Mouse (Mus musculus) thymus, adult 2 months (tissue): ENCODE results near the gene Zfp507.

ENCODE experiments used
- CTCF ChIP-seq: fragments of 200-500 bp; IDR thresholded peaks from 2 replicates; pipeline ENCODE4 v1.5.1; 2012; ENCODE audit warnings: mild to moderate bottlenecking, control low read depth, low read length, moderate library complexity, borderline replicate concordance; ENCODE audit not compliant: control insufficient read depth, poor library complexity, insufficient read depth; ENCODE audit errors: extremely low read depth
- POLR2A ChIP-seq: fragments of 200-500 bp; IDR thresholded peaks from 2 replicates; pipeline ENCODE4 v1.6.1; 2012; ENCODE audit warnings: mild to moderate bottlenecking, low read length, control low read depth, moderate library complexity; ENCODE audit not compliant: control insufficient read depth, poor library complexity, insufficient read depth; ENCODE audit errors: extremely low read depth

DNA sequence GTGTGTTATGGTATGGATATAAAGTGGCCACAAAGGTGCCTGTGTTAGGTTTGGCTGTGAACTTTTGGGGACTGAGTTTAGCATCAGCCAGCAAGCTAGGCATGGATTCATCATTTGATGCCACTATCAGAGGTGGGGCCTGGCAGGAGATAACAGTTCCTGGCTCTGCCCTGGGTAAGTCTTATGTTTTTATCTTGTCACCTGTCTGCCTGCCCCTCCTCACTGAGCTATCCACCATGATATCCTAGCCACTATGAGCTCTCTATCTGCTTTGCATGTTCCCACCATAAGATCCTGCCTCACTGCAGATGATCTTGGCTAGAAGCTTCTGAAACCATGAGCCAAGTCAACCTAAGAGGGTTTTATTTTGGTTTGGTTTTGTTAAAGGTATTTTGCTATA, 31.7 kb downstream of the Zfp507 start:
- no peak for TF ChIP-seq POLR2A
- TF ChIP-seq CTCF = no peak
